Mouse (Mus musculus): Measurements from ENCODE around the gene Artn.

Gene Artn

DNA sequence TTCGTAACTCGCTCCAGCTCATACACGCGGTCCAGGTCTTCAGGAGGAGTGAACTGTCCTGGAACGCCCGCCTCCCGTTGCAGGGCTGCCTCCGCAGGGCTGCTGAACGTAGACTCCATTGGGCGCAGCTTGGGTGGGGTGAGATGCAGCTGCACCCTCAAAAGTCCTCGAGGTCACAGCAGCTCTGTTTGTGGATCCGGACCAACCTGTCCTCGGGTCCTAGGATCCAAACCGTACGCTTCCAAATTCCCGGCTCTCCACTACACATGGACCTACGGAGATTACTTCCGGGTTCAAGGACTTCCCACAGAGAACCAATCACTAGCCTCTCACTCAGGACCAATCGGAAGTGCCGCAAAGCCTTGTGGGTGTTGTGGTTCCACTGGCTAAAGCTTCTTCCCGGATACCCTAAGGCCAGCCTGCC is 37.8 kb downstream of the Artn start, which contains the start of gene Dph2:
TSS of gene Dph2 (minus strand) at position 295 of the 424 bp plus-strand sequence.
- in situ Hi-C loops (cut with MboI, MseI) = no loop called here

DNA sequence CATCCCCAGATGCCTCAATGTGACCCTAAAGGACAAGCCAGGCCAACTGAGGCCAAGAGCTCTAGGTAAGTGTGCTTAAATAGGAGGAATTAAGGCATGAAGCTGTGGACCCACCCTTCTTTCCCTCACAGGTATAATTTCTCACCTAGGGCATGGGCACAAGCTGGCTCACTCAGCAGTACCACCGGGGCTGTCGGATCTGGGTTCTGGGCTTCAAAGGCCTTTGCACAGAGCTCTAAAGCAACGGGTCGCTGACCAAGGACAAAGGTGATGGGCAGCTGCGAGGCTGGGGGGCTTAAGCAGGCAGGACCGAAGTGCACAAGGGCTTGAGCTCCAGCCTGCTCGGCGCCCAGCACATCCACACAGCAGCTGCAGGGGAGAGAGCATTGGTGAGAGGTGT is 38.8 kb downstream of the Artn start:
- in situ Hi-C loops (cut with MboI, MseI) = no loop called here

DNA sequence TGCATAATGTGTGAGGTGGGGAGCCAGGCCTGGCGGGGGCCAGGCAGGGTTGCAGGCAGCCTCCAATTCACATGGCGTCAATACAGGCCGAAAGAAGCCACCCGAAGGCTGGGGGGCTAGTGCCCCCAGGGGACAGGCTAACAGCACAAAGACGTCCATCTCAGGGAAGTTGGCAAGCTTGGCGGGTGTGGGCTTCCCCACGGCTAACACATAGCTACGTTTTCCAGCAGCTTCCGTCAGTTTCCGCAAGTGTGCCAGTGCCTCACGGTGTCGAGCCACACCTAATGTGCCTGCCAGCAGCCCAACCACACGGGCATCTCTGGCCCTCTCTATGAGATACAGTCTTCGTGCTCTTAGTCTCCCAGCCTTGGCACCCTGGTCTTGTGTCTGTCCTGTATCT is 39.5 kb downstream of the Artn start:
- in situ Hi-C loops (cut with MboI, MseI) = no loop called here

DNA sequence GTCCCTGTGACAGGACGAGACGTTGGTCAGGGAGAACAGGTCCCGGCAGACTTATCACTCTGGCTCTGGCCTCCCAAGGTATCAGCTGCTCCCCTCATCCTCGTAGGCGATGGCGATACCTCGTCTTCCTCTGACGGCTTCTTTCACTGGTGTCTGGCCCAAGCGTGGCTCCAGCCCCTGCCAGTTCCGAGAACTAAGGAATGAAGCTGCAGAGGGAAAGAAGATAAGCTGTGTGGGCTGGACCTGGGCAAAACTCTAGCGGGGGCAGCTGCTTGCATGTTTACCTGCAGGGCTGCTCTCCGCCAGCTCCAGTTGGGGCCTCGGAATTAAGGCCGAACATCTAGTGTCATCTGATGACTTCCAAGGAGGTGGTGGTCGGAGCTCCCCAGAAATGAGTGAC is 40.1 kb downstream of the Artn start:
- in situ Hi-C loops (cut with MboI, MseI) = no loop called here

DNA sequence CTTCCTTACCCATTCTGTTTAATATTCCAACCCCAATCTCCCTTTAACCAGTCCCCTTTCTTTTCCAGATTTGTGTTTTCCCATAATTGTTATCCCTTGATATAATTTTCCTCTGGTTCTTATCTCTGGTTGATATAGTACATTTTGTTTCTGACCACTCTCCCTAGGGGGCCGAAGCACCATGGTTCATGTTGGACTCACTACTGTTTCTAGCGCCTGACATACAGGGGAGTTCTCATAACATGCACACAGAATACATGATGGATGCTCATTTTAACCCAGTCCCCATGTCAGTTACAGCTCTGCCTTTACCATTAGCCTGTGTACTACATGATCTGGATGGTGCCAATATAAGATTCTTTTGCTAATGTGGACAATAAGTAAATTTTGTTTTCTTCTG is 41.6 kb downstream of the Artn start:
- in situ Hi-C loops (cut with MboI, MseI) = no loop called here

DNA sequence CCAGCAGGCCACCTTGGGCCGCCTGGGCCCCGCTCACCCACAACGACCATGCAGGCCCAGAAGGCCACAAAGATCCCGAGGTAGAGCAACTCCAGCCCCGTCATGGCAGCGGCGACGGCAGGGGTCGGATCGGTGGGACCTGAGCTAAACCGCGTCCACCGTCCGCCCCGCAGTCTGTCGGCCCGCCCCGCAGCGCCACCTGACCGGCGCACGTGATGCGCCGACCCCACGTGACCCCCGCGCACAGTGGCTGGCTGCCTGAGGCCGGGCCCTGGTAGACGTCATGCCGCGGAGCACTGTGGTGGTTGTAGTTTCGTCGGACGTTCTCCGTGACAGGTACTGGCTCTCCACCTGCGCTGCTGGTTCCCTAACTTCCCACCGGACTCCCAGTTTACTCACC is 42.4 kb downstream of the Artn start, which contains the start of gene Atp6v0b:
TSS of gene Atp6v0b (minus strand) at position 201 of the 400 bp plus-strand sequence.
- in situ Hi-C loops (cut with MboI, MseI) = no loop called here

DNA sequence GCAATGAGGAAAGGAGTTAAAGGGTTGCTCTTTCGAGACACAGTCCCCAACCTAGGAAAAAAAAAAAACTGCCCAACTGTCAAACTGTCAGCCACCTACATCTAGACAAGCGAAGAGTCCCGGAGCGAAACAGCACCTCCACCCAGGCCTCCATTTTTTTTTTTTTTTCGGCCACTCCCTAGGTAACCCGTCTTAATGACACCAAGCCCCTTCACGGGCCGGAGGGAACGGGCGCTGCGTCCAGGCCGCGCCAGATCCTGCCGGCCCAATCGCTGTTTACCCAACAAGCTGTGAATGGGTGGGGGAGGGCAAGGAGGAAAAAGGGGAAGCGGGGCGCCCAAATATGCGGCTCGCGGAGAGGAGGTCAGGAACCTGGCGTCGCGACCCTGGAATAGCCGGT is 42.9 kb downstream of the Artn start:
- in situ Hi-C loops (cut with MboI, MseI) = no loop called here

DNA sequence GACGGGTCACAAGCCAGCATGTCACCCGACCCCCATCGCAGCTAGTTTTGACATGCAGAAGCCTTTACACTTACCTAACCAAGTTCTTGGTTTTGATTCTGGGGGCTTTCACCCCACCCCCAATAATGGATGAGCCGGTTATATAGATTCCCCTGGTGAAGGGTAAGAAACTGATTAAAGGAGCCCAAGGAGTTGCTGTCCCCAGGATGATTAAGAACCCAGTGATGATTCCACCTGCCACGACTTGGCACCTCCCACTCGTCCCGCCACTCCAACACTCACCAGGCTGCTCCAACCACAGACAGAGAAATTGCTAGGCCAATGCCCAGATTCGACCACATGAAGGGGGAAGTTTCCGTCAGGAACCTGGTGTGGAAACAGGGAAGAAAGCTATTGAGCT is 43.6 kb downstream of the Artn start:
- in situ Hi-C loops (cut with MboI, MseI) = no loop called here

DNA sequence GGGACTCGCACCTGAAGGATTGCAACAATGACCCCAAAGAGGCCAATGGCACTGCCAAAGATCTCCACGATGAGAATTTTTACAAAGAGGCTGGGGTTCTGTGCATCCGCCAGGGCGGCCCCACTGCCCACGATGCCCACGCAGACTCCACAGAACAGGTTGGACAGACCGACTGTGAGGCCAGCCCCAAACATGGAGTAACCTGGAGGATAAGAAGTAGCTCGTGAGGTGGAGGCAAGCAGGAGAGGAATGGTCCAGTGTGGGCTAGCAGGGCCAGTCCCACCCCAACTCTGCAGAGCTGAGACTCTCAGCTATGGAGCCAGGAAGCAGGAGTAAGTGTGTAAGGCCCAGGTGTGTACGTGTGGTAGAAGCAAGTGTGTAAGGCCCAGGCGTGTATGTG is 44.5 kb downstream of the Artn start:
- in situ Hi-C loops (cut with MboI, MseI) = no loop called here

DNA sequence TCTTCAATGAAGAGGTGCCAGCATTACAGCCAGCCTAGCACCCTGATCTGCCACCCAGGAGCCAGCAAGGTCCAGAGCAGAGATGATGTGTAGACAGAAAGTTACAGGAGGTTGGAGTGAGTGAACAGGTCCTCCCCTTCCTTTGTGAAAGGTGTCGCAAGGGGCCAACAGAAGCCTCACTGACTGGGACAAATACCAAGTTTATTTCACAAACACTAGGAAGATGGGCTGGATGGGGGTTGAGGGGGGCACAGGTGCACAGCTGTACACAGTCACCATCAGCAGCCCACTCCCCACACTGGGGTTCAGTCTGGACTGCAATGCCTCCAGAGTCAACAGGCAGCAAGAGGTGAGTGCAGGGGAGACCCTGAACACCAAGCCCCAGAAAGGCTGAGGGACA is 45.4 kb downstream of the Artn start:
- in situ Hi-C loops (cut with MboI, MseI) = no loop called here

DNA sequence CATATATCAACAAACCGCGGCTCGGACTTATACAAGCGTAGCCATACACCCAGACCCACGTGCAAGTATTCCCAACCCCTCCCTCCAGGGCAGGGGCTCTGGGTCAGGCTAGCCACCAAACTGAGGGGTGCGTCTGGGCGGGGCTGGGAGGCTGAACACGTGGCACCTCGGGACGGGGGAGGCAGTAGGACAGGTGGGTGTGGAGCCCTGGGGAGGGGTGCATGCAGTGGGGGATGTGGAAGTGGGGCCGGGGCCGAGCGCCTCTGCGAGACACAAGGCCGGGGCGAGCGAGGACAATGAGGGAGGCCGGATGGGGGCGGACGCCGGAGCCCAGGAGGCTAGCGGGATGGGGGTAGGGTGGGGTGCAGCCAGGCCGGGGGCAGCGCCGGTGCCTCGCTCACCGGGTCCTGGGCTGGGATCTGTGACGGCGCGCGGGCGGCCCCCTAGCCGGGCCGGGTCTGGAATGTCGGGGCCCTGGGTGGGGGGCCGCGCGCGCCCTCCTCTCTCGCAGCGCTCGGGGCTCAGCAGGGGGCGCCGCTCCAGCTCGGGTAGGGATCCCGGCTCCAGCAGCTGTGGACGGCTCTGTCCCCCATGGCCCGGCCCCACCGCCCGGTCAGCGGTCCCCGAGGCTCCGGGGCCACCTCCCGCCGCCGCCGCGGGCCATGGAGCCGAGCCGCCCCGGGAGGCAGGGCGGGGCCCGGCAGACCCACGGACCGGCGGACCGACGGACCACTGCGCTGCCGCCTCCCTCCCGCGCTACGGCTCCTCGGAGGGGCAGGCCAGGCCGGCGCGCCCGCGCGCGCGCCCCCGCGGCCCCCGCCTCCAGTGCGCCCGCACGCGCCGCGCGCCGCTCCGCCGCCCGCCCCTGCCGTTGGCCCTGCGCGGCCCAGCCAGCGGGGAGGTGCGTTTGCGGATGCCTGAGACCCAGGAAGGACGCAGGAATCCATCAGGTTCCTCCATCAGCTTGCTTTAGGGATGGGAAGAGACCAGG is 46.6 kb downstream of the Artn start, which contains the start of gene B4galt2:
TSS of gene B4galt2 (minus strand) at position 787 of the 991 bp plus-strand sequence.
- in situ Hi-C loops (cut with MboI, MseI) = no loop called here

DNA sequence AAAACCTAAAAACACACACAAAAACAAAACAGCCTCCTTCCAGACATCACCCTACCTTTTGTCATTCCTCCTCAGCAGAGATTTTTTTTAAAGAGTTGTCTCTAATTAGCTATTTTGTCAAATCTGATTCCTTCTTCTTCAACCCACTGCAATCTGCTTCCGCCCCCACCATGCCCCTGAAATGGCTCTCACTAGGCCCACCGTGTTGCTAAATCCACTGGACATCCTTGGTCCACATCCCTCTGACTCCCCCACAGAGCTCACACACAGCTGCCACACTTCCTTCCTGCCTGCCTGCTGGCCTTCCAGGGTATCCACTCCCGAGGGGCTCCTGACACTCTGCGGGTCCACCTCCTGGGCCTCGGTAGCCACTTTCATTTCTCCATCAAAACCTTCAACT is 50.9 kb downstream of the Artn start:
- in situ Hi-C loops (cut with MboI, MseI) = no loop called here

DNA sequence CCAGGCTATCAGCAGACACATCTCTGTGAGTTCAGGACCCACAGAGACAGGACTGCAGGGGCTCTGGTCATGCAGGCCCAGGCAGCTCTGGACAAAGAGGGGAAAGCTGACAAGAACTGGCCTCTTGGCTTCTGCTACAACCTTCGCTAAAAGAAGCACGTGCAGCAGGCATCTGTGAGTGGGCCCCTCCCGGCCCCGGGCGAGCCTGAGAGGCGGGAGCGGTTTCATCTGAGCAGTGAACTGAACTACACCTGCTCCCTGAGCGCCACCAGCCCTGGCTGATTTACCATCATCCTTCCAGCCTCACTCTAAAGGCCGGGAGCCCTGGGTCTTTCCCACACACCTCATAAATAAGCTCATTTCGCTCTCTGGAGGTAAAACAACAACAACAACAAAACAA is 51.3 kb downstream of the Artn start:
- in situ Hi-C loops (cut with MboI, MseI) = no loop called here

Data from T-helper 1 cell (primary cell).